Mouse (Mus musculus): Measurements from ENCODE around the gene Dtx4.

- TF ChIP-seq POLR2A (IDR thresholded peaks at IDR 0.05; ENCODE audit: borderline replicate concordance, extremely low read depth, insufficient read depth, insufficient read length, poor library complexity, severe bottlenecking), result no peak
- TF ChIP-seq CTCF (IDR thresholded peaks at IDR 0.05; ENCODE audit: borderline replicate concordance, extremely low read depth, insufficient read depth, insufficient read length), result no peak
Measured at GRCm38 (mm10) chr19:12489675-12490570, 11.3 kb downstream of the Dtx4 start.
